Mouse (Mus musculus) liver, embryonic 15.5 days (tissue): ENCODE measurements around the gene Trmt1. TPM values are rescaled to one million over a fixed set of nuclear protein-coding genes. Genes with fewer than 3 reads are reported as not detected.

Experiments
- ATAC-seq: fragments of 200-750 bp; cut with Nextera tagmentation; 2 replicates; pipeline ENCODE4 v1.8.0; 2017; ENCODE audit warnings: moderate number of reproducible peaks, mild to moderate bottlenecking, moderate library complexity; ENCODE audit not compliant: insufficient read depth
- H3K27ac ChIP-seq: fragments of 300-500 bp; sonication (generic); replicated peaks from 2 replicates; pipeline ENCODE4 v1.5.1; 2015; ENCODE audit warnings: mild to moderate bottlenecking, inconsistent platforms
- H3K27me3 ChIP-seq: fragments of 300-500 bp; sonication (generic); 2 replicates; pipeline ENCODE4 v1.6.1; 2015; ENCODE audit warnings: mild to moderate bottlenecking, inconsistent platforms
- H3K36me3 ChIP-seq: fragments of 300-500 bp; sonication (generic); replicated peaks from 2 replicates; pipeline ENCODE4 v1.6.1; 2015; ENCODE audit warnings: moderate library complexity, mild to moderate bottlenecking, inconsistent platforms
- H3K4me1 ChIP-seq: fragments of 300-500 bp; sonication (generic); replicated peaks from 2 replicates; pipeline ENCODE4 v1.6.1; 2015; ENCODE audit warnings: inconsistent platforms
- H3K4me2 ChIP-seq: fragments of 300-500 bp; sonication (generic); 2 replicates; pipeline ENCODE4 v1.6.1; 2015; ENCODE audit warnings: moderate library complexity, mild to moderate bottlenecking, inconsistent platforms
- H3K4me3 ChIP-seq: fragments of 300-500 bp; sonication (generic); replicated peaks from 2 replicates; pipeline ENCODE4 v1.5.1; 2015; ENCODE audit warnings: mild to moderate bottlenecking, inconsistent platforms
- H3K9ac ChIP-seq: fragments of 300-500 bp; sonication (generic); 2 replicates; pipeline ENCODE4 v1.6.1; 2015; ENCODE audit warnings: moderate library complexity, mild to moderate bottlenecking, inconsistent platforms
- H3K9me3 ChIP-seq: fragments of 300-500 bp; sonication (generic); replicated peaks from 2 replicates; pipeline ENCODE4 v1.6.1; 2016; ENCODE audit warnings: inconsistent platforms
- WGBS: fragments of 180-500 bp; shearing (Covaris S2); methylation state at CpG from one replicate; pipeline ENCODE4 v1.1.7; 2015; ENCODE audit warnings: mixed read lengths; ENCODE audit not compliant: insufficient replicate concordance; 5-methylcytosine and 5-hydroxymethylcytosine counted together
- polyA plus RNA-seq: library from polyadenylated mRNA; unstranded; fragments of >200 nt; fragmentation: Nextera tagmentation; extraction: Ambion mirVana; gene quantifications from 2 replicates; pipeline ENCODE4 v1.2.1, GENCODE M21; 2015

Gene Trmt1
- polyA plus RNA-seq, 1 experiment from 2014 or later: 27.9 TPM

DNA sequence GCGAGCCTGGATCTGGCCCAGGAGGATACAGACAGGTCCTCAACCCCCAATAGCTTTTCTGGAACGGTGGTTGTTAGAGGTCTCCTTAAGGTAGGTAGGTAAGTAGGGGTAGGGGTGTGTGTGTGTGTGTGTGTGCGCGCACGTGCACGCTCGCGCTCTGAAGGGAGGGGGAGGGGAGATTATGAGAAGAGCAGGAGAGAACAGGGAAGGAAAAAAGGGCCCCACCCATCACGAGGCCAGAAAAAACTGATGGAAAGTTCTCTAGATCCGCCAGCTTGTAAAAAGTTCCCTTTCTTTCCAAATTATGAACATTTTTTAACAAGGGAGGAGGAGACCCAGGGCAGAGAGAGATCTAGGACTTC lies 56.9 kb downstream of the Trmt1 start:
- H3K27me3 ChIP-seq: peaks cover 68% of the 10 kb centered on the region
- no peak overlapping the region for H3K4me3 ChIP-seq
- H3K9me3 ChIP-seq: no peaks in the 10 kb centered on the region
- peaks cover 74% of the 10 kb centered on the region for H3K4me1 ChIP-seq
- H3K4me2 ChIP-seq: peak overlapping the region; percentile 25
- 39% methylated on average over 10 of the region's 10 CpGs for WGBS
- no peak overlapping the region for H3K27ac ChIP-seq
- H3K9ac ChIP-seq: no peak overlapping the region
- no peak for ATAC-seq
- no peaks in the 10 kb centered on the region for H3K36me3 ChIP-seq

DNA sequence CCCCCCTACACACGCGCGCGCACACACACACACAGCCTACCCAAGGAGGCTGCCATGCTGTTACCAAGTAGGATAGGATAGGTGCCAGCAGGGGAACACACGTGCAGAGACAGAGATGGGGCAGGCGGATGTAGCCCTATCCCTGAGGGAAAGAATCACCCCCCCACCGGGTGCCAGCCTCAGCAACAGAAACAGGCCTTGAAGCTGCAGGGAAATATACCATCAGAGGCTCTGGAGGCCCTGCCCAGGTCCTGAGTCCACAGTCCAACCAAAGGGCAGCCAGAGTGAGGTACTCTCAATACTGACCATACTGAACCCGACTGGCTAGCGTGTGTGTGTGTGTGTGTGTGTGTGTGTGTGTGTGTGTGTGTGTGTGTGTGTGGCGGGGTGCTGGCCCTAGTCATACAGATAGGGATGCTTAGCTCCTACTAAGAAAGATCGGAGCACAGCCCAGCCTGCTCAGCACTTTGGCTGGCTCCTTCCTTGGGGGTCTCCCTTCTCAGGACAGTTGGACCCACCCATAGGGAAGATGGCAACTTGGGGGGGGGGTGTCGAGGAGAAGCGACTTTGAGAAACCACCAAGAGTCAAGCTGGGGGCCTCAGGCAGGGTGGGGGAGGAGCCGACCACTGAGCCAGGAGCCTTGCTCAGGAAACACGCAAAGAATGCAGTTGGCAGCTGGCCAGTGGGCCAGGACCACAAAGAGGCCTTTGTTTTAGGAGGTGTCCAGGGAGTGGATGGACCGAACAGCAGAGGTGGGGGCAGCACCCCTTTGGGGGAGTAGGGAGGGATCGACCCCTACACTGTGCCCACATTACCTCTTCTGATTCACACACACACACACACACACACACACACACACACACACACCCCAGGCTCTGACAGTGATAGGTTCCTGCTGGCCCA lies 57.7 kb downstream of the Trmt1 start:
- Histone ChIP-seq H3K27ac (0 out of 2 replicates have a peak overlapping the region, but pooled peaks have one; percentile 9), H3K9me3 (no peaks in the 10 kb centered on the region), H3K4me3 (no peak overlapping the region), H3K9ac (no peak overlapping the region), H3K4me2 (peak overlapping the region; percentile 10), H3K36me3 (no peaks in the 10 kb centered on the region), H3K27me3 (peaks cover 62% of the 10 kb centered on the region), H3K4me1 (peaks cover 67% of the 10 kb centered on the region)
- ATAC-seq: peak; percentile 35; the same call in 1 of the 2 replicates
- 37% methylated on average over 16 of the region's 17 CpGs for WGBS

DNA sequence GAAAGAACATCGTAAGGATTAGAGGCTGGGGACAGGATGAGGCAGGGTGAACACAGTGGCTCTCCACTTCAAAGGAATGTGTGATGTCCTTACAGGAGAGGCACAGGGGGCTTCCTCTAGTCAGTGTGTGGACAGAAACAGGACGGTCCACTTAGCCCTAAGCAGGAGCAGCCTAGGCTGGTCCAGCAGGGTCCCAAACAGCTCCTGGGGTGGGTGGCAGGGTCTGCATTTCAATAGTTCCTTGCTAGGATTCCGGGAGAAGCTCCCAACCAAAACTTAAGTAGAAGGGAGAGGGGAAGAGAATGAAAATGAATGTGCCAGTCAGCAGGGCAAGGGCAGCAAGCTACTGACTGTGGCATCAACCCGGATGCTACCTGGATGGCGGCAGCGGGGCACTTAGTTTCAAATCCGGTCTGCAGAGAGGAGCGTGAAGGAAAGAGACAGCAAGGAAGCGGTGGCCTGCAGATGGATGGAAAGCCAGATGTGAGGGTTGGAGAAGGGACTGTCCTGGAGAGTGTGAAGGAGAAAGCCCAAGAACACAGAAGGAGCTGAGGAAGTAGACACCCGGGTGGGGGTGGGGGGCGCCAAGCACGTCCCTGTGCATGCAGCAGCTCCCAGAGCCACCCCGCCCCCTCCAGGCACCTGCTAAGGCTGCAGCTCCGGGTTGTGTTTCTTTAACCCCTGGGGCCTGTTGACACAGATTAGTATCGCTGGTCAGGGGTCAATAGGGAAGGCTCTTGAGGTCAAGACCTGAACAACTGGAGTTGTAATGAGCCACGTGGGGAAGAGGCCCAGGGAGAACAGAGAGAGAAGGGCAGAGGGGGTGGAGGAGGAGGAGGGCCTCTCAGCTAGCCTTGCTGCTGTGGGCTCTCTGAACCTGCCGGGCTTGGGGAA lies 59.2 kb downstream of the Trmt1 start:
- Histone ChIP-seq H3K27me3 (peaks cover 50% of the 10 kb centered on the region), H3K4me2 (peak overlapping the region; percentile 25), H3K4me1 (peaks cover 61% of the 10 kb centered on the region), H3K9me3 (no peaks in the 10 kb centered on the region), H3K4me3 (no peak overlapping the region), H3K36me3 (no peaks in the 10 kb centered on the region), H3K9ac (no peak overlapping the region), H3K27ac (no peak overlapping the region)
- 26% methylated on average over 17 of the region's 17 CpGs for whole genome bisulfite sequencing
- ATAC-seq: peak; percentile 43

Other genes with a start within 250 kb of the Trmt1 start
- gene Ier2, start 23.5 kb upstream of the Trmt1 start, polyA plus RNA-seq: 22.8 and 23.1 TPM in 2 replicates
- 6.2 and 7.2 TPM in 2 replicates for gene Nacc1, start 1.6 kb downstream of the Trmt1 start, polyA plus RNA-seq
- 55.3 and 58.3 TPM in 2 replicates for gene Lyl1, start 15.2 kb downstream of the Trmt1 start, polyA plus RNA-seq
- gene G430095P16Rik, start 36.7 kb downstream of the Trmt1 start, polyA plus RNA-seq: 8.1 and 8.7 TPM in 2 replicates
- 2.1 and 2.8 TPM in 2 replicates for gene Nfix, start 114.0 kb downstream of the Trmt1 start, polyA plus RNA-seq
- 2.9 and 3.4 TPM in 2 replicates for gene Dand5, start 136.5 kb downstream of the Trmt1 start, polyA plus RNA-seq
- 42.4 and 44.9 TPM in 2 replicates for gene Gadd45gip1, start 145.2 kb downstream of the Trmt1 start, polyA plus RNA-seq
- 293 and 323 TPM in 2 replicates for gene Rad23a, start 154.4 kb downstream of the Trmt1 start, polyA plus RNA-seq
- 471 and 504 TPM in 2 replicates for gene Calr, start 160.6 kb downstream of the Trmt1 start, polyA plus RNA-seq
- gene Farsa, start 170.7 kb downstream of the Trmt1 start, polyA plus RNA-seq: 58.8 and 61.9 TPM in 2 replicates
- 50.1 and 55.0 TPM in 2 replicates for gene Syce2, start 185.8 kb downstream of the Trmt1 start, polyA plus RNA-seq
- gene Gcdh, start 207.6 kb downstream of the Trmt1 start, polyA plus RNA-seq: 55.1 and 67.9 TPM in 2 replicates
- gene Klf1, start 215.6 kb downstream of the Trmt1 start, polyA plus RNA-seq: 443 and 534 TPM in 2 replicates
- 11.4 and 12.7 TPM in 2 replicates for gene Dnase2a, start 222.3 kb downstream of the Trmt1 start, polyA plus RNA-seq